Mouse (Mus musculus): ENCODE results near the gene Ntmt1.

Ntmt1 gene

DNA sequence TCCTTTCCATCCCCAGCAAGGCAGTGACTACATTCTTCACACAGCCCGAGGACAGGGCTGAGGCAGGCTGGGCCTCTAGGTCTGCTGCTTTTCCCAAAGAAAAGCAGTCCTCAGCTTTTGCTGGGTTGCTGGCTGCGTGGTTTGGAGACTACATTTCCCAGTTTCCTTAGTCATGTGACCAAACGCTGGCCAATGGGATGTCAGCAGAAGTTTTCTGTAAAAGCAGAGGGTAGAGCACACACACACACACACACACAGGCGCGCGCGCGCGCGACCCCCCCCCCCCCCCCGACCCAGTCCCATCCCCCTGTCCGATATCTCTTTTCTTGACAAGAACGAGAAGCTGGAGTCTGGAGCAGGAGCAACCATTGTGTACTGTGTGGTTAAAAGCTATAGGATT lies 24.3 kb upstream of the Ntmt1 start:
- DNase-seq (ENCODE audit: low spot score in 2 of 2), result peak; percentile 90 to 94

- DNase-seq (ENCODE audit: low spot score in 2 of 2), result no peak
Observed at GRCm38 (mm10) chr2:30784078-30784994, 23.3 kb upstream of the Ntmt1 start.

DNA sequence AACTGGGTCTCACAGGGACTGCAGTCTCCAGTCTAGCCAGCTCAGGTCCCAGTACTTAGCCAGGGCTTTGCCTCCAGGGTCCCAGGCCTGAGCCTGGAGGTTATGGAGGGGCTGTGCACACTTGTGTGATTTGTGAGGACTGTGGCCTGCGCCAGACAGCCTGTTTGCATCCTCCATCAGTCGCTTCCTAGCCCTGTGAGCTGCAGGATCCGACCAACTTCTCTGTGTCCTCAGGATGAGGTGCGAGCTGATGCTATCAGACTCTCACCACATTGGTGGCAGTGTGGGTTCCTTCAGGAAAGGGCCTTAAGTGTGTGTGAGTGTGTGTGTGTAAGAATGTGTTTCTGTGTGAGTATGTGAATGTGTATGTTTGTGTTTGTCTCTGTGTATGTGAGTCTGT lies 20.2 kb upstream of the Ntmt1 start:
- DNase-seq (ENCODE audit: low spot score in 2 of 2), result no peak

GRCm38 (mm10) chr2:30792061-30792460 lies 15.6 kb upstream of the Ntmt1 start:
- DNase-seq (ENCODE audit: low spot score in 2 of 2), result no peak

GRCm38 (mm10) chr2:30794179-30795108 lies 13.2 kb upstream of the Ntmt1 start:
- peak; percentile 94 to 96 for DNase-seq (ENCODE audit: low spot score in 2 of 2)

- no peak for DNase-seq (ENCODE audit: low spot score in 2 of 2)
Observed at GRCm38 (mm10) chr2:30795271-30795888, 12.2 kb upstream of the Ntmt1 start.

DNA sequence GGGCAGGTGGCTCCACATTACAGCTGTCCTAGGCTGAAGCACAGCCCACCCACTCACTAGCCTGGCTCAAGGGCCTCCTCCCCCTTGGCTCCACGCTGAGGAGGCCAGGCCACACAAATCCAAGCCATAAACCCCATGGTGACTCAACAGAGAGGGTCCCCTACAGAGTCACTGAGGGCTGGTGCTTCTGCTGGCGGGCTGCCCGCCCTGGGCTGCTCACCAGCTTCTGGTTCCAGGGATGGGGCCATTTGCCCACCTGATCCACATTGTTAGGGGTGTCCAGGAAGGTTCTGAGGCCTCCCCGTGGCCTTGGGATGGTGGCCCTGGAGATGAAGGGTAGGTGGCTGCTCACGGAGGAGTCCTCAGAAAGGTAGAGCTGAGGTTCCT lies 11.7 kb upstream of the Ntmt1 start:
- DNase-seq (ENCODE audit: low spot score in 2 of 2), result peak in 1 of 2 experiments; percentile 54

DNA sequence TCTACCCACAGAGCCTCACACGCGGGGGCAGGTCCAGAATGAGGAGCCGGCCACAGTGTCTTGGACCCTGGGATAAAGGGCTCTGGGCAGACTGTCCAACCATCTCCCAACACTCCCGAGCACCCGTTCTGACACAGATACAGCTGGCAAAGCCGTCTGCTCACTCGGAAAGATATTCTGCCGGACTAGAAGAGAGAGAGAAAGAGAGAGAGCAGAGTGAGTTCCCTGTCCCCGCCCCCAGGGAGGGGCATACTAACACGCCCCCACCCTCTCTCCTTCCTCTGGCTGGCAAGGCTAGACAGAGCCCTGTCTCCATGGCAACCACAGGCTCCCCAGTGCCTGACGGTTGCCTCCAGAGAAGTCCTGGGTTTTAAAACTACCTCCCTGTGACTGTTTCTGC lies 11.2 kb upstream of the Ntmt1 start:
- DNase-seq (ENCODE audit: low spot score in 2 of 2), result peak; percentile 95 to 97

- DNase-seq (ENCODE audit: low spot score in 2 of 2), result no peak
Observed at GRCm38 (mm10) chr2:30799456-30799855, 8.2 kb upstream of the Ntmt1 start.

DNA sequence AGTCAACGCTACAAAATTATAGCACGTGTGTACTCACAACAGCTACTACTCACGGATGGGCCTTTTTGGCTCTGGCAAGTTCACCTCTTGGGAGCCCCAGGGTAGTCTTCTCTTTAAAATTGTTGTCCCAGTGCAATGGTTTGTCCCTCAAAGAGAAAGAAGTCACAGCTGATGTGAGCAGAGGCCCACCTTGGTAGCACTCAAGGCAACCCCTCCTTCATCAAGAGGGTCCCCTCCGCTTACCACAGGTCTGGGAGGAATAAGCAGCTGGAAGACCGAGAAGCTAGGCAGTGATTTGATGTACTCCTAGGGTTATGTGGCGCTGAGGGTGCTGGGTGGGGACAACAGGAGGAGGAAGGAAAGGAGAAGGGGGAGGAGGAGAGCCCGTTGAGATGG lies 7.0 kb upstream of the Ntmt1 start:
- no peak for DNase-seq (ENCODE audit: low spot score in 2 of 2)

DNA sequence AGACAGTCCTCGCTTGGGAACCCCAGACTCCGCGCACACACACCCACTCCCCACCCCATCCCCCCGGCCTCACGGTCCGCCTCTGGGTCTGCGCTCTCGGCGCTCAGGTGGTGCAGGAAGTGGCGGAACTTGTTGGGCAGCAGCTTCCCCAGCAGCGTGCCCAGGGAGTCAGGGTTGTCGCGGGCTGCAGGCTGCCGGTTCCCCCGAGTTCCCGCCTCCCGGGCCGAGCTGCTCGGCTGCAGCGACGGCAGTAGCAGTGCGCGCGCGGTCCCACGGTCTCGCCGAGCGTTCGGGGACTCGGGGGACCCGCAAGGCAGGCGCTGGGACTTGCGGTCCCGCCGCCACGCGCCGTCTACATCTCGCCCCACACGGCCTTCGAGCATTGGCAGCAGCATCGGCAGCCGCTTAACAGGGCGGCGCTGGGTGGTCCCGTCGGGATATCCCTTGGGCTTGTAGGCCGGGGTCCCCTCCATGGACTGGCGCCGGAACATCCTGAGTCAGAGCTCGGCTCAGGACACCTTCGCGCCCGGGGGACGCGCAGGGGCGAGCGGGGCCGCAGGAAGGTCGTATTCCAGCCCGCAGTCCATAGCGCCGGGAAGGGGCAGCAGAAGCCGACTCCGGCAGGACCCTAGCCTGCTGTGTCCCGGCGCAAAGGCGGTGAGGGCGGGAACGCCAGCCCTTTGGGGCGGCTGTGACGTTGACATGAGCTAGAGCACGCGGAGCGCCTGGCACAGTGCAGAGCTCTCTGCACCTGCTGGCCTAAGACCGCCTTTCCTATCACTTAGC lies 6.4 kb upstream of the Ntmt1 start:
- DNase-seq (ENCODE audit: low spot score in 2 of 2), result no peak

- no peak for DNase-seq (ENCODE audit: low spot score in 2 of 2)
Observed at GRCm38 (mm10) chr2:30803604-30804003, 4.0 kb upstream of the Ntmt1 start, which contains the start of gene 1700001O22Rik. TSS of gene 1700001O22Rik (minus strand) at chr2:30803661.

GRCm38 (mm10) chr2:30805983-30806382 lies 1.6 kb upstream of the Ntmt1 start:
- no peak for DNase-seq (ENCODE audit: low spot score in 2 of 2)

DNA sequence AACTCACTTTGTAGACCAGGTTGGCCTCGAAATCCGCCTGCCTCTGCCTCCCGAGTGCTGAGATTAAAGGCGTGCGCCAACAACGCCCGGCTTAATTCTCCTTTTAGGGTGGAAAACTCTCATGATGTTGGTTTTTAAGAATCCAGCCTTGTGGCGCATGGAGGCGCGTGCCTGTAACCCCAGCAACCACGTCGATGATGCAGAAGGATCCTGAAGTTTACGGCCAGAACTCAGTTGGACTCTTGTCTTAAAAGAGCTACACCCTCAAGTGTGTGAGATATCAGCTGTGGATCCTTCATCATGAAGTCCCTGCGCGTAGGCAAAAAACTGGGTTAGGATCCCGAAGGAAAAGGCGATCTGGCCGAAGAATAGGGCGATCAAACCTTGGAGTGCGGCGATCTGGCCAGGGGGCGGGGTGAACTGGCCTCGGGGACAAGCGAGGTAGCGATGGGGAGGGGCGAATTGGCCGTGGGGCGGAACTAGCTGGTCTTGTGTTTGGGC lies 429 bp upstream of the Ntmt1 start:
- no peak for DNase-seq (ENCODE audit: low spot score in 2 of 2)

GRCm38 (mm10) chr2:30808296-30808655 lies 650 bp downstream of the Ntmt1 start:
- DNase-seq (ENCODE audit: low spot score in 2 of 2), result no peak

GRCm38 (mm10) chr2:30809503-30809902 lies 1.9 kb downstream of the Ntmt1 start:
- no peak for DNase-seq (ENCODE audit: low spot score in 2 of 2)

- DNase-seq (ENCODE audit: low spot score in 2 of 2), result no peak
Observed at GRCm38 (mm10) chr2:30810573-30810972, 2.9 kb downstream of the Ntmt1 start.

DNA sequence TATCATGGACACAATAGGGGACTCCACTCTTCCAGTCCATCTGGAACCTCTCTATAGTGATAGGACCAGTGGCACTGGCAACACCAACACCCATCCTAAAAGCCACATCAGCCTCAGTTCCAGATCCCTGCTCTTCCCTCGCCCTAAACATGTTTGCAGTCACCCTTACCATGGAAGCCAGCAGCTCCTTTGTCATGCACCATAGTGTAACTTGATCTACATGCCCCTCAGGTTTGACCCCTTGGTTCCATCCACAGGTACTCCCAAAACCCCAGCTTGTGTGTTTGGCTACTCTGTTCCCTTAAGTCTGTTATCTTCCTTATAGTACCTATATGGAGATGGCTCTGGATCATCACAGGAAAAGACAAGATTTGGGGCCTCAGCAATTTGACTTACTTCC lies 8.8 kb downstream of the Ntmt1 start:
- no peak for DNase-seq (ENCODE audit: low spot score in 2 of 2)

DNA sequence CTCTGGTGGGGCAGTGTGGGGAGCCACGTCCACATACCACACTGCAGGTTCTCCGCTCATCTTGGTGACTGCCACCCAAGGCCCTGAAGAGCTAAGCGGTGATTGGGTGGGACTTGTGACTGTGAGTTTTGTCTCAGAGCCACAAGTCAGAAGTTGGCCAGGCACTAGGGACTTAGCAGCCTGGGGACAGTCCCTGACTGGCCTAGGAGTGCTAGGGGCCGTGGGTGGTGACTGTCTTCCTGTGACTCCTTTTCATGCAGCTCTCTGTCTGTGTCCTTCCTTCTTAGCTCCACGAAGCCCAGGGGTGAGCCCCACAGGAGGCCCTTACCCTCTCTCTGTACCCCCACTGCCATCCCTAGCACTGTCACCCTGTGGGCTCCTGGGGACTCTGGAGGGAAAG lies 12.2 kb downstream of the Ntmt1 start:
- no peak for DNase-seq (ENCODE audit: low spot score in 2 of 2)

DNA sequence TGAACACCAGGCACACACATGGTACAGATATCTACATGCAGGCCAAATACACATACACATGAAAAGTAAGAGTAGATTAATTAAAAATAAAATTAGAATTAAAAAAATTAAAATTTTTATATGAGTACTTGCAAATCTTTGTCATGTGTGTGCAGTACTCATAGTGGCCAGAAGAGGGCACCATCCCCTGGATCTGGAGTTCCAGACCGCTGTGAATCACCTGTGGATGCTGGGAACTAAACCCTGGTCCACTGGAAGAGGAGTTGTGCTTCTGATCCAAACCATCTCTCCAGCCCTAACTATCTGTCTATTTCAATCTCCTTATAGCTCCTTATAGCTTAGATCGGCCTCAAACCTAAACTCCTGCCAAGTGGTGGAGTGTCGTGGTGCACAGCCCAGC lies 13.4 kb downstream of the Ntmt1 start:
- DNase-seq (ENCODE audit: low spot score in 2 of 2), result no peak

DNA sequence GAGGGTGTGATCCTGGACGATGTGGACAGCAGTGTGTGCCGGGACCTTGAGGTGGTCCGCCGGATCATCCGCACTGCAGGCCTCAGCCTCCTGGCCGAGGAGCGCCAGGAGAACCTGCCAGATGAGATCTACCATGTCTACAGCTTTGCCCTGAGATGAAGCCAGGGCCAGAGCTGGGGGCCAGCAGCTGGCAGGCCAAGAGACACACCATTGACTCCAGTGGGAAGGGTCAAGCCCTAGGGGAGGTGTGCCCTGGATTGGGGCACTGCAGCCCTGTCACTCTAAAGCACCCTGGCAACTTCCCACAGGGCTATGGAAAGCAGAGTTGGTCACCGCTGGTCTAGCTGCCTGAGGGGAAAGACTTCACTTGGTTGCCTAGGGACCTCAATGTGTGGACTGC lies 14.8 kb downstream of the Ntmt1 start:
- DNase-seq (ENCODE audit: low spot score in 2 of 2), result no peak
